12 mouse cellular contexts compared by ENCODE assay signal in genomic region chr7:100654441-100654840, GRCm38 (mm10). TPM values are rescaled to one million over a fixed set of nuclear protein-coding genes. Genes with fewer than 3 reads are reported as not detected.
DNase-seq lines count a peak whose midpoint lies in the region; ATAC-seq lines count a peak whose summit lies in the region.
"Had no signal": no experiment of that assay in that cellular context is flagged by ENCODE, and none has a peak within 500 bp of the region (broad histone marks: within the 10 kb centered on the region; RNA-seq: fewer than 3 reads in every experiment).

No protein-coding gene starts in this region.

- WGBS in liver, embryonic 12.5 days (ENCODE audit: insufficient replicate concordance), result 73% methylated on average over 8 of the region's 8 CpGs
- WGBS in hindbrain, embryonic 10.5 days, result 82% methylated on average over 8 of the region's 8 CpGs
- WGBS in hindbrain, embryonic 16.5 days, result 79% methylated on average over 8 of the region's 8 CpGs
- 81% methylated on average over 8 of the region's 8 CpGs for WGBS in neural tube, embryonic 12.5 days

- no peak overlapping the region for H3K4me3 ChIP-seq in liver, embryonic 12.5 days
- H3K4me3 ChIP-seq in hindbrain, embryonic 10.5 days, result peak overlapping the region; percentile 16; the same call in 1 of the 2 replicates
- H3K4me3 ChIP-seq in hindbrain, embryonic 16.5 days (ENCODE audit: low read length), result no peak overlapping the region
- H3K4me3 ChIP-seq in neural tube, embryonic 12.5 days, result no peak overlapping the region
- H3K4me3 ChIP-seq: limb, embryonic 13.5 days had no signal

- intact Hi-C loops in heart, postnatal 10 days (cut with DNase I), result no loop called here

- H3K9me3 ChIP-seq in liver, embryonic 12.5 days (replicated peaks), result no peaks in the 10 kb centered on the region
- no peaks in the 10 kb centered on the region for H3K9me3 ChIP-seq in hindbrain, embryonic 10.5 days
- H3K9me3 ChIP-seq in hindbrain, embryonic 16.5 days (ENCODE audit: control insufficient read depth, low read length), result no peaks in the 10 kb centered on the region
- no peaks in the 10 kb centered on the region for H3K9me3 ChIP-seq in neural tube, embryonic 12.5 days
- H3K9me3 ChIP-seq: limb, embryonic 13.5 days had no signal

- no peaks in the 10 kb centered on the region for H3K27me3 ChIP-seq in liver, embryonic 12.5 days (replicated peaks)
- H3K27me3 ChIP-seq in hindbrain, embryonic 10.5 days (ENCODE audit: insufficient read depth, poor library complexity, severe bottlenecking), result no peaks in the 10 kb centered on the region
- no peaks in the 10 kb centered on the region for H3K27me3 ChIP-seq in hindbrain, embryonic 16.5 days (replicated peaks; ENCODE audit: control insufficient read depth, insufficient read depth, low read length)
- H3K27me3 ChIP-seq in neural tube, embryonic 12.5 days (replicated peaks), result no peaks in the 10 kb centered on the region
- H3K27me3 ChIP-seq: limb, embryonic 13.5 days had no signal

- H3K9ac ChIP-seq in liver, embryonic 12.5 days, result no peak overlapping the region
- H3K9ac ChIP-seq in hindbrain, embryonic 16.5 days (ENCODE audit: low read depth, low read length), result no peak overlapping the region
- no peak overlapping the region for H3K9ac ChIP-seq in neural tube, embryonic 12.5 days
- H3K9ac ChIP-seq: limb, embryonic 13.5 days had no signal

- H3K4me2 ChIP-seq in liver, embryonic 12.5 days, result no peak overlapping the region
- H3K4me2 ChIP-seq in hindbrain, embryonic 16.5 days (ENCODE audit: low read length), result no peak overlapping the region
- H3K4me2 ChIP-seq in neural tube, embryonic 12.5 days (replicated peaks), result no peak overlapping the region
- H3K4me2 ChIP-seq: limb, embryonic 13.5 days had no signal

- DNase-seq in liver, result peak; percentile 2
- DNase-seq in hindbrain, embryonic 10.5 days (ENCODE audit: low spot score), result no peak
- no peak for DNase-seq in heart, postnatal 10 days
- no peak for DNase-seq in urinary bladder, postnatal 25 days (ENCODE audit: low spot score)
- DNase-seq in kidney, postnatal 4 days, result no peak
- DNase-seq: heart, postnatal 14 days; kidney, adult 8-10 months; thymus, adult 2 months had no signal

- no peaks in the 10 kb centered on the region for H3K36me3 ChIP-seq in liver, embryonic 12.5 days
- 0 out of 2 replicates have a peak, but pooled peaks cover 5% of the 10 kb centered on the region for H3K36me3 ChIP-seq in hindbrain, embryonic 10.5 days
- H3K36me3 ChIP-seq in hindbrain, embryonic 16.5 days (ENCODE audit: control insufficient read depth, insufficient read depth, low read length), result no peaks in the 10 kb centered on the region
- H3K36me3 ChIP-seq in neural tube, embryonic 12.5 days, result no peaks in the 10 kb centered on the region

- no peak for ATAC-seq in liver, embryonic 12.5 days
- no peak for ATAC-seq in hindbrain, embryonic 16.5 days
- no peak for ATAC-seq in neural tube, embryonic 12.5 days (ENCODE audit: low FRiP score, low read depth)

- no peak overlapping the region for H3K27ac ChIP-seq in liver, embryonic 12.5 days
- H3K27ac ChIP-seq in hindbrain, embryonic 10.5 days, result peak overlapping the region; percentile 88
- peak overlapping the region; percentile 65; the same call in 1 of the 2 replicates for H3K27ac ChIP-seq in hindbrain, embryonic 16.5 days (ENCODE audit: low read depth, low read length)
- H3K27ac ChIP-seq in neural tube, embryonic 12.5 days, result peak overlapping the region; percentile 28; the same call in 1 of the 2 replicates
- H3K27ac ChIP-seq: limb, embryonic 13.5 days had no signal

- peaks cover 9% of the 10 kb centered on the region; the same call in 1 of the 2 replicates for H3K4me1 ChIP-seq in liver, embryonic 12.5 days
- H3K4me1 ChIP-seq in hindbrain, embryonic 10.5 days (replicated peaks), result peaks cover 51% of the 10 kb centered on the region
- H3K4me1 ChIP-seq in hindbrain, embryonic 16.5 days (ENCODE audit: control insufficient read depth, insufficient read depth, low read depth, low read length), result no peaks in the 10 kb centered on the region
- H3K4me1 ChIP-seq in neural tube, embryonic 12.5 days, result peaks cover 18% of the 10 kb centered on the region

RNA-seq across cellular contexts. Expression of gene Plekhb1, which starts 7.8 kb away (rescaled TPM):
- 0.26 and 0.43 TPM in 2 replicates for polyA plus RNA-seq in liver, embryonic 12.5 days (2016; fragmentation: Nextera tagmentation; extraction: Ambion mirVana)
- polyA plus RNA-seq in hindbrain, embryonic 10.5 days (2016; fragmentation: Nextera tagmentation; extraction: Ambion mirVana), result 4.3 and 10.7 TPM in 2 replicates
- 24.8 and 28.9 TPM in 2 replicates for polyA plus RNA-seq in hindbrain, embryonic 16.5 days (2015; fragmentation: Nextera tagmentation; extraction: Ambion mirVana)
- polyA plus RNA-seq in neural tube, embryonic 12.5 days (2016; fragmentation: Nextera tagmentation; extraction: Ambion mirVana), result 12.8 and 13.4 TPM in 2 replicates
- 1 to 10 TPM; 1.6 to 2.3 TPM for total RNA-seq in heart, postnatal 10 days (2021)

RNA-seq across cellular contexts. Expression of gene Mrpl48, which starts 46.3 kb away (rescaled TPM):
- polyA plus RNA-seq in liver, embryonic 12.5 days (2016; fragmentation: Nextera tagmentation; extraction: Ambion mirVana), result 53.2 and 56.3 TPM in 2 replicates
- polyA plus RNA-seq in hindbrain, embryonic 10.5 days (2016; fragmentation: Nextera tagmentation; extraction: Ambion mirVana), result 57.9 and 66.6 TPM in 2 replicates
- 85.2 and 90.5 TPM in 2 replicates for polyA plus RNA-seq in hindbrain, embryonic 16.5 days (2015; fragmentation: Nextera tagmentation; extraction: Ambion mirVana)
- 68.5 and 69.9 TPM in 2 replicates for polyA plus RNA-seq in neural tube, embryonic 12.5 days (2016; fragmentation: Nextera tagmentation; extraction: Ambion mirVana)
- total RNA-seq in heart, postnatal 10 days (2021), result 10 to 100 TPM; 70.3 to 70.4 TPM

RNA-seq across cellular contexts. Expression of gene Rab6a, which starts 47.2 kb away (rescaled TPM):
- 60.7 and 62.0 TPM in 2 replicates for polyA plus RNA-seq in liver, embryonic 12.5 days (2016; fragmentation: Nextera tagmentation; extraction: Ambion mirVana)
- 111 and 117 TPM in 2 replicates for polyA plus RNA-seq in hindbrain, embryonic 10.5 days (2016; fragmentation: Nextera tagmentation; extraction: Ambion mirVana)
- 276 and 294 TPM in 2 replicates for polyA plus RNA-seq in hindbrain, embryonic 16.5 days (2015; fragmentation: Nextera tagmentation; extraction: Ambion mirVana)
- polyA plus RNA-seq in neural tube, embryonic 12.5 days (2016; fragmentation: Nextera tagmentation; extraction: Ambion mirVana), result 196 and 227 TPM in 2 replicates
- 10 to 100 TPM; 77.2 to 78.6 TPM for total RNA-seq in heart, postnatal 10 days (2021)

RNA-seq across cellular contexts. Expression of gene Fam168a, which starts 52.0 kb away (rescaled TPM):
- polyA plus RNA-seq in liver, embryonic 12.5 days (2016; fragmentation: Nextera tagmentation; extraction: Ambion mirVana), result 7.1 and 8.9 TPM in 2 replicates
- 30.2 and 47.4 TPM in 2 replicates for polyA plus RNA-seq in hindbrain, embryonic 10.5 days (2016; fragmentation: Nextera tagmentation; extraction: Ambion mirVana)
- polyA plus RNA-seq in hindbrain, embryonic 16.5 days (2015; fragmentation: Nextera tagmentation; extraction: Ambion mirVana), result 102 and 103 TPM in 2 replicates
- polyA plus RNA-seq in neural tube, embryonic 12.5 days (2016; fragmentation: Nextera tagmentation; extraction: Ambion mirVana), result 58.2 and 77.7 TPM in 2 replicates
- 10 to 100 TPM; 52.7 to 53.7 TPM for total RNA-seq in heart, postnatal 10 days (2021)
